Mouse (Mus musculus): ENCODE measurements around the gene Psme1. TPM values are rescaled to one million over a fixed set of nuclear protein-coding genes. Genes with fewer than 3 reads are reported as not detected.

Psme1 gene
- total and polyA plus RNA-seq, 3 experiments = 85.9 to 205 TPM; not detected in 1

DNA sequence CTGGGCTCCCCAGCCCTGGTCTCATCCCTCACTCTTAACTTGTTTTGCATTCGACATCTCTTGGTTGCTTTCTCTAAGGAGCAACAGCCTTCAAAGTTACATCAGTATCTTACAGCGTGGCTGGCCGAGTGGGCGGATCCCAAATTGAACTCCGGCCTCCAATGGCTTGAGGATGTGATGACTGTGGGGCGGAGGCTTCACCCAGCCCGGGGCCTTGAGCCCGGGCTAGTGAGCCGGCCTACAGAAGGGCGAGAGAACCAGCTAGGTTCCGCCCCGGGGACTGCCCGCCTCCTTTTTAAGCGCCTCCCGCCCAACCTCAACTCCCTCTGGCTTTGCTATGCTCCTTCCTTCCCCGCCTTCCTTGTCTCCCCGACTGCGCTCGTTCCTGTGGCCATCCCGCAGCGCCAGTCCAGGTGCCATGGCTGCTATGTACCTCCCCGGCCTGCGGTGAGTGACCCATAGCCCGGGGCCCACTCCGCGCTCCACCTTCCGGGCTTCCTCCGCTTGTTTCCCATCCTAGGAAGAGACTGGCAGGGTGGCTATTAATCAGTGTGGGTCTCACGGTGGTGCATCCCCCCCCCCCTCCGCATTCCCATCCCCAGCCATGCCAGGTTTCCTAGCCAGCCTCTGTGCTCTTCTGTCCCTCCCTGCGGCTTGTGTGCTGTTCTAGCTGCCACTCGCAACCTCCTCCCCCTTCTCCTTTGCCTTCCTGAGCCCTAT lies 37.7 kb upstream of the Psme1 start, which contains the start of gene Pck2 (continued):
- TF ChIP-seq RCOR1 (IDR thresholded peaks at IDR 0.05; ENCODE audit: low read depth, low read length) (no peak), MYB (IDR thresholded peaks at IDR 0.05; ENCODE audit: low read depth, low read length) (no peak), E2F4 (IDR thresholded peaks at IDR 0.05; ENCODE audit: borderline replicate concordance, low read depth, low read length) (no peak), POLR2A (IDR thresholded peaks at IDR 0.05; ENCODE audit: control insufficient read depth in 1 of 2, insufficient read depth in 1 of 2, low read depth in 1 of 2, low read length in 2 of 2, poor library complexity in 1 of 2) (peak; percentile 41 to 77; a peak in 2 of 4 replicates), POLR2AphosphoS2 (IDR thresholded peaks at IDR 0.05; ENCODE audit: low read length) (peak; percentile 92), MXI1 (IDR thresholded peaks at IDR 0.05; ENCODE audit: low read depth, low read length) (peak; percentile 78), USF1 (IDR thresholded peaks at IDR 0.05; ENCODE audit: low read depth, low read length) (no peak; the same call in 1 of the 2 replicates)

DNA sequence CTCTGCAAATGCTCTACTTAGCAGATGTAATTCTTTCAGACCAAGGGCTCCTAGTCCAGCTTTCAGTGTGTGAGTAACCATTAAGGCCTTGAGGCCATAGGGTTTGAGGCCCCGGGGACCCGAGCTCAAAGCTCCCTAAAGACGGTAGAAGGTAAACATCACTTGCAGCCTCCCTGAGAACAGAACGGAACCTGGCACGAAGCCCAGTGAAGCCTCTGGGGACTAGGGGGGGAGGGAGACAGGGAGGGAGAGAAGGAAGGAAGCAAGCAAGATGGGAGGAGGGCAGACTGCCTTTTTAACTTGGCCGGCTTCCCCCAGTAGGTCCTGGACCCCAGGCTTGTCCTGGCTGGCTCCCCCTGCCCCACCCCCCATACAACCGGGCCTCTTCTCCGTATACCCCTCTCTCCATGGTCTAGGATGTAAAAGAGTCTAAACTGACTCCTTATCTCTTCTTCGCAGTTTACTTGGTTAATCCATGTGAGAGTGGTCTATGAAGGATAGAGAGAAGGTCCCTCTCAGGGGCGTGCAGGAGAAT lies 37.1 kb upstream of the Psme1 start:
- H3K36me3 ChIP-seq (ENCODE audit: control insufficient read depth in 1 of 2, insufficient read depth in 2 of 2, low read length in 2 of 2) = peaks cover 12 to 17% of the 10 kb centered on the region in 2 experiments
- peak; percentile 93 for DNase-seq (ENCODE audit: low read depth, low spot score)
- no peaks in the 10 kb centered on the region for H3K27me3 ChIP-seq (ENCODE audit: control insufficient read depth in 1 of 2, insufficient read depth in 2 of 2, low read length in 2 of 2)
- H3K4me1 ChIP-seq (ENCODE audit: control insufficient read depth in 1 of 2, insufficient read depth in 2 of 2, low read length in 2 of 2) = peaks cover 8 to 17% of the 10 kb centered on the region in 2 experiments
- no peaks in the 10 kb centered on the region for H3K9me3 ChIP-seq (replicated peaks; ENCODE audit: insufficient read depth, low read length)
- TF ChIP-seq MXI1 (IDR thresholded peaks at IDR 0.05; ENCODE audit: low read depth, low read length) (peak; percentile 46), ETS1 (IDR thresholded peaks at IDR 0.05; ENCODE audit: low read depth, low read length) (peak; percentile 48), GATA1 (IDR thresholded peaks at IDR 0.05; ENCODE audit: low read depth, low read length) (peak; percentile 57), USF1 (IDR thresholded peaks at IDR 0.05; ENCODE audit: low read depth, low read length) (no peak), CHD1 (IDR thresholded peaks at IDR 0.05; ENCODE audit: low read depth, low read length) (peak; percentile 50; the same call in 1 of the 2 replicates), MAX (IDR thresholded peaks at IDR 0.05; ENCODE audit: low read length) (peak; percentile 54; the same call in 1 of the 2 replicates), POLR2AphosphoS2 (IDR thresholded peaks at IDR 0.05; ENCODE audit: low read length) (no peak), POLR2A (IDR thresholded peaks at IDR 0.05; ENCODE audit: control insufficient read depth in 1 of 2, insufficient read depth in 1 of 2, low read depth in 1 of 2, low read length in 2 of 2, poor library complexity in 1 of 2) (no peak), SIN3A (IDR thresholded peaks at IDR 0.05; ENCODE audit: low read length) (peak; percentile 77), TAL1 (IDR thresholded peaks at IDR 0.05; ENCODE audit: low read length) (peak; percentile 66), MAZ (IDR thresholded peaks at IDR 0.05; ENCODE audit: low read depth, low read length) (peak; percentile 84)
- H3K9ac ChIP-seq (ENCODE audit: control insufficient read depth, low read depth, low read length, poor library complexity, severe bottlenecking) = peak overlapping the region; percentile 93
- peaks cover 15% of the 10 kb centered on the region for H3K79me2 ChIP-seq (ENCODE audit: control insufficient read depth, insufficient read depth, low read length, poor library complexity)
- H3K27ac ChIP-seq (ENCODE audit: control insufficient read depth, low read depth, low read length) = peak overlapping the region; percentile 87
- peak overlapping the region; percentile 88 to 94 for H3K4me3 ChIP-seq (ENCODE audit: control insufficient read depth in 1 of 2, insufficient read depth in 1 of 2, low read depth in 2 of 2, low read length in 2 of 2)

DNA sequence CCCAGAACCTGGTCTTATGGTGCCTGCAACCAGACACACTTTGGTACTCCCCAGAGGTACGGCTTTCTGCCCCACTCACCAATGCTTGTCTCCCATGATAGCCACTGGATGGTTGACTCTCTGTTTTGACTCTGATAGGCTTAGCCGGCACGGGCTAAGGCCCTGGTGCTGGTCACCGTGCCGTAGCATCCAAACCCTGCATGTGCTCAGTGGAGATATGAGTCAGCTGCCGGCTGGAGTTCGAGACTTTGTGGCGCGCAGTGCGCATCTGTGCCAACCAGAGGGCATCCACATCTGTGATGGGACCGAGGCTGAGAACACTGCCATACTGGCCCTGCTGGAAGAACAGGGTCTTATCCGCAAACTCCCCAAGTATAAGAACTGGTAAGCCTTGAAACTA lies 35.7 kb upstream of the Psme1 start:
- Histone ChIP-seq H3K27ac (ENCODE audit: control insufficient read depth, low read depth, low read length) (no peak overlapping the region), H3K4me1 (ENCODE audit: control insufficient read depth in 1 of 2, insufficient read depth in 2 of 2, low read length in 2 of 2) (peaks cover 8 to 17% of the 10 kb centered on the region in 2 experiments), H3K27me3 (ENCODE audit: control insufficient read depth in 1 of 2, insufficient read depth in 2 of 2, low read length in 2 of 2) (no peaks in the 10 kb centered on the region), H3K4me3 (ENCODE audit: control insufficient read depth in 1 of 2, insufficient read depth in 1 of 2, low read depth in 2 of 2, low read length in 2 of 2) (no peak overlapping the region), H3K9ac (ENCODE audit: control insufficient read depth, low read depth, low read length, poor library complexity, severe bottlenecking) (no peak overlapping the region), H3K79me2 (ENCODE audit: control insufficient read depth, insufficient read depth, low read length, poor library complexity) (peaks cover 15% of the 10 kb centered on the region), H3K36me3 (ENCODE audit: control insufficient read depth in 1 of 2, insufficient read depth in 2 of 2, low read length in 2 of 2) (peaks cover 17 to 20% of the 10 kb centered on the region in 2 experiments), H3K9me3 (replicated peaks; ENCODE audit: insufficient read depth, low read length) (no peaks in the 10 kb centered on the region)
- DNase-seq (ENCODE audit: low read depth, low spot score) = no peak
- TF ChIP-seq RAD21 (IDR thresholded peaks at IDR 0.05; ENCODE audit: low read depth, low read length) (no peak), TAL1 (IDR thresholded peaks at IDR 0.05; ENCODE audit: low read length) (no peak), MAFK (IDR thresholded peaks at IDR 0.05; ENCODE audit: borderline replicate concordance, low read depth, low read length) (no peak), MYC (IDR thresholded peaks at IDR 0.05; ENCODE audit: low read depth, low read length) (no peak), ZNF384 (IDR thresholded peaks at IDR 0.05; ENCODE audit: low read depth, low read length) (no peak), TCF12 (IDR thresholded peaks at IDR 0.05; ENCODE audit: low read depth, low read length) (no peak), NRF1 (IDR thresholded peaks at IDR 0.05; ENCODE audit: insufficient read depth, low read depth, low read length, poor library complexity, severe bottlenecking) (no peak), ELF1 (IDR thresholded peaks at IDR 0.05; ENCODE audit: low read depth, low read length) (no peak), ETS1 (IDR thresholded peaks at IDR 0.05; ENCODE audit: low read depth, low read length) (no peak), ZMIZ1 (IDR thresholded peaks at IDR 0.05; ENCODE audit: low read depth, low read length) (no peak), MYB (IDR thresholded peaks at IDR 0.05; ENCODE audit: low read depth, low read length) (no peak), ZKSCAN1 (IDR thresholded peaks at IDR 0.05; ENCODE audit: low read depth, low read length) (no peak), BHLHE40 (IDR thresholded peaks at IDR 0.05; ENCODE audit: borderline replicate concordance, low read depth, low read length) (no peak), POLR2A (IDR thresholded peaks at IDR 0.05; ENCODE audit: control insufficient read depth in 1 of 2, insufficient read depth in 1 of 2, low read depth in 1 of 2, low read length in 2 of 2, poor library complexity in 1 of 2) (no peak), JUND (IDR thresholded peaks at IDR 0.05; ENCODE audit: low read depth, low read length) (no peak), POLR2AphosphoS5 (IDR thresholded peaks at IDR 0.05; ENCODE audit: borderline replicate concordance, low read depth, low read length) (no peak), USF1 (IDR thresholded peaks at IDR 0.05; ENCODE audit: low read depth, low read length) (no peak), SIN3A (IDR thresholded peaks at IDR 0.05; ENCODE audit: low read length) (no peak)
